ENCODE assay signal across 8 mouse cellular contexts in genomic region chr4:133107788-133108281, GRCm38 (mm10). TPM values are rescaled to one million over a fixed set of nuclear protein-coding genes. Genes with fewer than 3 reads are reported as not detected.
DNase-seq lines count a peak whose midpoint lies in the region; ATAC-seq lines count a peak whose summit lies in the region.

No protein-coding gene starts in this region.

- H3K9ac ChIP-seq in embryonic facial prominence, embryonic 15.5 days: no peak overlapping the region

- WGBS in embryonic facial prominence, embryonic 15.5 days: 45% methylated on average over 13 of the region's 13 CpGs

- peak overlapping the region; percentile 92 for H3K27ac ChIP-seq in embryonic facial prominence, embryonic 15.5 days (replicated peaks)

- intact Hi-C loops in heart, postnatal 36 days (cut with DNase I): loop anchor here (5.0 kb wide), 1 partner anchor 96 kb away; the partner anchor contains the start of gene Ahdc1

- H3K27me3 ChIP-seq in embryonic facial prominence, embryonic 15.5 days: no peaks in the 10 kb centered on the region

- no peaks in the 10 kb centered on the region for H3K36me3 ChIP-seq in embryonic facial prominence, embryonic 15.5 days

- 0 out of 2 replicates have a peak, but pooled peaks have one; percentile 30 for ATAC-seq in embryonic facial prominence, embryonic 15.5 days (ENCODE audit: insufficient number of reproducible peaks, low FRiP score, low TSS enrichment, low read depth)
- ATAC-seq in megakaryocyte progenitor cell, adult 5-6 weeks (replicated peaks; ENCODE audit: poor library complexity): 0 out of 2 replicates have a peak, but pooled peaks have one; percentile 31

- H3K4me1 ChIP-seq in embryonic facial prominence, embryonic 15.5 days: peaks cover 45% of the 10 kb centered on the region

- peak; percentile 24 to 39 for DNase-seq in cerebellum, postnatal 14 days
- DNase-seq in cerebellum, adult 9-11 months: no peak
- DNase-seq in 3T3-L1 (ENCODE audit: low read depth, low spot score): peak; percentile 94
- DNase-seq in heart, postnatal 36 days: peak; percentile 68 to 73
- no peak for DNase-seq in spleen, postnatal 36 days (ENCODE audit: low spot score in 2 of 2)
- DNase-seq in right cerebral cortex, postnatal 25 days: no peak

- no peak overlapping the region for H3K4me3 ChIP-seq in embryonic facial prominence, embryonic 15.5 days (replicated peaks)

- no peaks in the 10 kb centered on the region for H3K9me3 ChIP-seq in embryonic facial prominence, embryonic 15.5 days (replicated peaks)

- no peak overlapping the region for H3K4me2 ChIP-seq in embryonic facial prominence, embryonic 15.5 days (replicated peaks)

RNA-seq across cellular contexts. Expression of gene Wasf2, which starts 22.5 kb away (rescaled TPM):
- 116 and 118 TPM in 2 replicates for polyA plus RNA-seq in embryonic facial prominence, embryonic 15.5 days (2015; fragmentation: Nextera tagmentation; extraction: Ambion mirVana)
- total RNA-seq in heart, postnatal 36 days (2021): 10 to 100 TPM; 81.4 to 89.2 TPM
- 124 and 135 TPM in 2 replicates for total RNA-seq in megakaryocyte progenitor cell, adult 5-6 weeks (2015)
- 24.7 and 35.1 TPM in 2 replicates for total RNA-seq in megakaryocyte progenitor cell, adult 5-6 weeks (2017)

Comparison
In these comparisons a context has a peak if more than half of its experiments do, and no peak if none do; other contexts are left out.
1. DNase-seq: peak in cerebellum, postnatal 14 days (2 of 2), 3T3-L1 (single experiment) and heart, postnatal 36 days (2 of 2); none in cerebellum, adult 9-11 months (single experiment), spleen, postnatal 36 days (0 of 2) and right cerebral cortex, postnatal 25 days (single experiment).